Mouse (Mus musculus): Measurements from ENCODE around the gene Trim3. TPM values are rescaled to one million over a fixed set of nuclear protein-coding genes. Genes with fewer than 3 reads are reported as not detected.

Gene Trim3
- total RNA-seq, 4 experiments from 2014 or later, result 130 to 148 (median 138) TPM

GRCm38 (mm10) chr7:105559016-105559415 lies 74.4 kb downstream of the Trim3 start:
- DNase-seq (ENCODE audit: low spot score in 2 of 2), result peak in 1 of 2 experiments; percentile 56

- no peak for DNase-seq (ENCODE audit: low spot score in 2 of 2)
These were observed 75.7 kb downstream of the Trim3 start for GRCm38 (mm10) chr7:105557671-105558070.

- no peak for DNase-seq (ENCODE audit: low spot score in 2 of 2)
These were observed 77.0 kb downstream of the Trim3 start for GRCm38 (mm10) chr7:105556406-105556805.

GRCm38 (mm10) chr7:105555571-105555970 lies 77.8 kb downstream of the Trim3 start:
- DNase-seq (ENCODE audit: low spot score in 2 of 2), result no peak

Other genes starting within 250 kb of the Trim3 start
- gene Fam160a2, start 233.5 kb downstream of the Trim3 start, total RNA-seq (2022), result 10 to 100 TPM; 53.0 to 63.3 (median 60.1) TPM
- gene Cnga4, start 229.0 kb downstream of the Trim3 start, total RNA-seq (2022), result 1 to 10 TPM in 1 of 4 experiments, under 1 TPM in 3; 0.54 to 1.1 (median 0.76) TPM
- 10 to 100 TPM in 1 of 4 experiments, 1 to 10 TPM in 3; 8.6 to 10.8 (median 9.4) TPM for gene Cckbr, start 207.8 kb downstream of the Trim3 start, total RNA-seq (2022)
- 10 to 100 TPM; 11.0 to 14.1 (median 12.4) TPM for gene Cavin3, start 151.3 kb downstream of the Trim3 start, total RNA-seq (2022)
- gene Smpd1, start 79.2 kb downstream of the Trim3 start, total RNA-seq (2022), result 10 to 100 TPM; 82.2 to 87.5 (median 85.0) TPM
- gene Apbb1, start 51.9 kb downstream of the Trim3 start, total RNA-seq (2022), result 100 to 1,000 TPM; 351 to 364 (median 362) TPM
- gene Hpx, start 33.4 kb downstream of the Trim3 start, total RNA-seq (2022), result under 1 TPM in 3 of 4 experiments, not detected in 1; 0.25 to 0.41 (median 0.31) TPM
- 10 to 100 TPM; 60.1 to 69.7 (median 65.5) TPM for gene Timm10b, start 6.5 kb upstream of the Trim3 start, total RNA-seq (2022)
- 100 to 1,000 TPM in 1 of 4 experiments, 10 to 100 TPM in 3; 97.0 to 102 (median 98.2) TPM for gene Arfip2, start 6.8 kb upstream of the Trim3 start, total RNA-seq (2022)
- 10 to 100 TPM in 2 of 4 experiments, 1 to 10 TPM in 2; 6.8 to 15.0 (median 11.0) TPM for gene Gm45799, start 7.0 kb upstream of the Trim3 start, total RNA-seq (2022)
- 1 to 10 TPM; 5.0 to 9.8 (median 7.4) TPM for gene Dnhd1, start 17.3 kb upstream of the Trim3 start, total RNA-seq (2022)
- 10 to 100 TPM; 67.9 to 94.5 (median 84.3) TPM for gene Ilk, start 103.0 kb upstream of the Trim3 start, total RNA-seq (2022)
- 10 to 100 TPM in 3 of 4 experiments, 1 to 10 TPM in 1; 9.6 to 13.0 (median 12.7) TPM for gene Rrp8, start 103.8 kb upstream of the Trim3 start, total RNA-seq (2022)
- 100 to 1,000 TPM; 102 to 123 (median 111) TPM for gene Taf10, start 110.8 kb upstream of the Trim3 start, total RNA-seq (2022)
- gene Tpp1, start 118.7 kb upstream of the Trim3 start, total RNA-seq (2022), result 100 to 1,000 TPM in 1 of 4 experiments, 10 to 100 TPM in 3; 62.3 to 111 (median 75.7) TPM
- 10 to 100 TPM; 11.6 to 13.1 (median 12.1) TPM for gene Dchs1, start 154.1 kb upstream of the Trim3 start, total RNA-seq (2022)
- 100 to 1,000 TPM in 2 of 4 experiments, 10 to 100 TPM in 2; 91.3 to 108 (median 100) TPM for gene Mrpl17, start 177.5 kb upstream of the Trim3 start, total RNA-seq (2022)